Mouse (Mus musculus) ES-Bruce4 (cell line): ENCODE data around the gene Birc6.

Experiments
- CTCF ChIP-seq: IDR thresholded peaks from one replicate; pipeline ENCODE4 v1.8.1; 2011; ENCODE audit warnings: low read depth, low read length
- POLR2A ChIP-seq: IDR thresholded peaks from one replicate; pipeline ENCODE4 v1.8.1; 2011; ENCODE audit warnings: low read length; ENCODE audit not compliant: insufficient read depth

- TF ChIP-seq CTCF (no peak), POLR2A (no peak)
These were observed 221.6 kb downstream of the Birc6 start for GRCm38 (mm10) chr17:74749659-74750058.
